Mouse (Mus musculus) left cerebral cortex, adult 11 months (tissue): ENCODE results near the gene Btf3.

Experiments used
- DNase-seq: peaks from one replicate; pipeline ENCODE4 v3.0.0; 2022; ENCODE audit warnings: low spot score

Btf3 gene

GRCm38 (mm10) chr13:98316480-98317245, at the start of gene Btf3:
TSS of gene Btf3 (minus strand) at chr13:98317006.
- DNase-seq: peak; percentile 87

- DNase-seq: no peak
These were observed 49.1 kb upstream of the Btf3 start for GRCm38 (mm10) chr13:98365766-98366421.

GRCm38 (mm10) chr13:98365081-98365480, 48.3 kb upstream of the Btf3 start:
- no peak for DNase-seq

- no peak for DNase-seq
These were observed 46.2 kb upstream of the Btf3 start for GRCm38 (mm10) chr13:98363046-98363445.

GRCm38 (mm10) chr13:98361161-98361560, 44.4 kb upstream of the Btf3 start:
- DNase-seq: no peak

GRCm38 (mm10) chr13:98360391-98360790, 43.6 kb upstream of the Btf3 start:
- no peak for DNase-seq

- DNase-seq: no peak
These were observed 42.5 kb upstream of the Btf3 start for GRCm38 (mm10) chr13:98359337-98359736.

- no peak for DNase-seq
These were observed 41.8 kb upstream of the Btf3 start for GRCm38 (mm10) chr13:98358424-98359181.

- DNase-seq: no peak
These were observed 40.9 kb upstream of the Btf3 start for GRCm38 (mm10) chr13:98357433-98358423.

- DNase-seq: no peak
These were observed 40.2 kb upstream of the Btf3 start for GRCm38 (mm10) chr13:98356973-98357425.

- no peak for DNase-seq
These were observed 39.6 kb upstream of the Btf3 start for GRCm38 (mm10) chr13:98356176-98356972.

GRCm38 (mm10) chr13:98355559-98356111, 38.8 kb upstream of the Btf3 start:
- no peak for DNase-seq

- DNase-seq: no peak
These were observed 38.2 kb upstream of the Btf3 start for GRCm38 (mm10) chr13:98354871-98355558.

GRCm38 (mm10) chr13:98354090-98354801, 37.4 kb upstream of the Btf3 start, which contains the start of gene Foxd1:
TSS of gene Foxd1 (plus strand) at chr13:98354242.
- DNase-seq: no peak

- DNase-seq: no peak
These were observed 36.9 kb upstream of the Btf3 start for GRCm38 (mm10) chr13:98353709-98354089.

GRCm38 (mm10) chr13:98352381-98352975, 35.7 kb upstream of the Btf3 start:
- DNase-seq: no peak

- no peak for DNase-seq
These were observed 34.7 kb upstream of the Btf3 start for GRCm38 (mm10) chr13:98351527-98351926.

- no peak for DNase-seq
These were observed 32.7 kb upstream of the Btf3 start for GRCm38 (mm10) chr13:98349491-98349890.

GRCm38 (mm10) chr13:98340506-98340905, 23.7 kb upstream of the Btf3 start:
- no peak for DNase-seq
